Mouse (Mus musculus) hindbrain, postnatal 0 days (tissue): ENCODE results near the gene Hist1h2ad. TPM values are rescaled to one million over a fixed set of nuclear protein-coding genes. Genes with fewer than 3 reads are reported as not detected.
A peak's percentile ranks its signal among the peaks of the same experiment; 100 is the strongest.
"Not testable (repeated sequence)": the region's sequence is repeated elsewhere in the genome, so short reads cannot be mapped to it uniquely, and the experiment has no call there.

ENCODE experiments used
- ATAC-seq: fragments of 200-750 bp; cut with Nextera tagmentation; 2 replicates; pipeline ENCODE4 v1.8.0; 2017; ENCODE audit warnings: mild to moderate bottlenecking, moderate TSS enrichment, moderate library complexity
- DNase-seq: peaks from one replicate; pipeline ENCODE4 v3.0.0-alpha.2; 2015; ENCODE audit warnings: low spot score
- H3K27ac ChIP-seq: fragments of 300-500 bp; sonication (generic); 2 replicates; pipeline ENCODE4 v1.5.1; 2014; ENCODE audit warnings: mild to moderate bottlenecking
- H3K27me3 ChIP-seq: fragments of 300-500 bp; sonication (generic); 2 replicates; pipeline ENCODE4 v1.6.1; 2014; ENCODE audit warnings: low read length, mixed read lengths; ENCODE audit not compliant: insufficient read depth
- H3K36me3 ChIP-seq: fragments of 300-500 bp; sonication (generic); 2 replicates; pipeline ENCODE4 v1.6.1; 2014; ENCODE audit warnings: low read length, mixed read lengths; ENCODE audit not compliant: insufficient read depth
- H3K4me1 ChIP-seq: fragments of 300-500 bp; sonication (generic); 2 replicates; pipeline ENCODE4 v1.6.1; 2014; ENCODE audit warnings: antibody characterized with exemption, low read length, mixed read lengths; ENCODE audit not compliant: insufficient read depth
- H3K4me2 ChIP-seq: fragments of 300-500 bp; sonication (generic); 2 replicates; pipeline ENCODE4 v1.6.1; 2014; ENCODE audit warnings: low read depth, mild to moderate bottlenecking, low read length, moderate library complexity, mixed read lengths
- H3K4me3 ChIP-seq: fragments of 300-500 bp; sonication (generic); 2 replicates; pipeline ENCODE4 v1.5.1; 2014; ENCODE audit warnings: low read length
- H3K9ac ChIP-seq: fragments of 300-500 bp; sonication (generic); replicated peaks from 2 replicates; pipeline ENCODE4 v1.6.1; 2014; ENCODE audit warnings: mild to moderate bottlenecking, low read length, moderate library complexity, mixed read lengths
- H3K9me3 ChIP-seq: fragments of 300-500 bp; sonication (generic); 2 replicates; pipeline ENCODE4 v1.6.1; 2016; ENCODE audit warnings: low read length, mixed read lengths
- CTCF ChIP-seq: IDR thresholded peaks from 2 replicates; pipeline ENCODE4 v1.5.1; 2016; ENCODE audit warnings: antibody characterized with exemption, control low read depth, low read depth
- WGBS: fragments of 180-500 bp; shearing (Covaris S2); extraction: QIAGEN DNeasy Blood & Tissue Kit; methylation state at CpG from one replicate; pipeline ENCODE4 v1.1.7; 2014; 5-methylcytosine and 5-hydroxymethylcytosine counted together
- polyA plus RNA-seq: library from polyadenylated mRNA; unstranded; fragments of >200 nt; fragmentation: Nextera tagmentation; extraction: Ambion mirVana; gene quantifications from 2 replicates; pipeline ENCODE4 v1.2.1, GENCODE M21; 2015
- total RNA-seq: library from RNA; depleted of rRNA; stranded (reverse); fragments of >200 nt; gene quantifications from 2 replicates; pipeline ENCODE4 v1.2.3, GENCODE M21; 2014

Hist1h2ad gene
- total and polyA plus RNA-seq, 2 experiments from 2014 or later, result 636 TPM; not detected in 1

GRCm38 (mm10) chr13:23586940-23587225, 12.7 kb downstream of the Hist1h2ad start:
- Histone ChIP-seq H3K36me3 (no peaks in the 10 kb centered on the region), H3K9ac (peak overlapping the region; percentile 21; the same call in 1 of the 2 replicates), H3K9me3 (no peaks in the 10 kb centered on the region), H3K27ac (peak overlapping the region; percentile 67; the same call in 1 of the 2 replicates), H3K27me3 (no peaks in the 10 kb centered on the region), H3K4me1 (peaks cover 6% of the 10 kb centered on the region; the same call in 1 of the 2 replicates), H3K4me3 (peak overlapping the region; percentile 49), H3K4me2 (peak overlapping the region; percentile 94)
- TF ChIP-seq CTCF, result no peak
- no peak for DNase-seq
- no peak for ATAC-seq
- 0% methylated on average over 1 of the region's 1 CpGs for WGBS

GRCm38 (mm10) chr13:23591206-23591605, 17.0 kb downstream of the Hist1h2ad start:
- Histone ChIP-seq H3K27ac (no peak overlapping the region), H3K4me1 (no peaks in the 10 kb centered on the region), H3K4me2 (no peak overlapping the region), H3K36me3 (no peaks in the 10 kb centered on the region), H3K27me3 (no peaks in the 10 kb centered on the region), H3K9me3 (no peaks in the 10 kb centered on the region), H3K4me3 (no peak overlapping the region), H3K9ac (no peak overlapping the region)
- no peak for DNase-seq
- TF ChIP-seq CTCF, result no peak
- no peak for ATAC-seq
- WGBS, result 95% methylated on average over 7 of the region's 7 CpGs

GRCm38 (mm10) chr13:23591886-23592285, 17.7 kb downstream of the Hist1h2ad start:
- H3K4me3 ChIP-seq, H3K36me3 ChIP-seq, H3K4me2 ChIP-seq, H3K27ac ChIP-seq, H3K9me3 ChIP-seq, H3K9ac ChIP-seq, H3K4me1 ChIP-seq, DNase-seq, H3K27me3 ChIP-seq, ATAC-seq: not testable (repeated sequence)
- 92% methylated on average over 7 of the region's 7 CpGs for WGBS

- no peak overlapping the region for H3K4me3 ChIP-seq
- 63% methylated on average over 7 of the region's 7 CpGs for WGBS
- TF ChIP-seq CTCF, result no peak
- ATAC-seq, result no peak
- DNase-seq, result no peak
- no peaks in the 10 kb centered on the region for H3K36me3 ChIP-seq
- no peaks in the 10 kb centered on the region for H3K27me3 ChIP-seq
- H3K4me1 ChIP-seq, result no peaks in the 10 kb centered on the region
- H3K9ac ChIP-seq, result no peak overlapping the region
- no peaks in the 10 kb centered on the region for H3K9me3 ChIP-seq
- no peak overlapping the region for H3K27ac ChIP-seq
- no peak overlapping the region for H3K4me2 ChIP-seq
Measured at GRCm38 (mm10) chr13:23592614-23593013, 18.4 kb downstream of the Hist1h2ad start.

GRCm38 (mm10) chr13:23593051-23593770, 19.0 kb downstream of the Hist1h2ad start:
- H3K9me3 ChIP-seq, result no peaks in the 10 kb centered on the region
- no peaks in the 10 kb centered on the region for H3K36me3 ChIP-seq
- no peak overlapping the region for H3K9ac ChIP-seq
- H3K4me1 ChIP-seq, result no peaks in the 10 kb centered on the region
- no peak overlapping the region for H3K4me3 ChIP-seq
- WGBS, result 86% methylated on average over 5 of the region's 5 CpGs
- H3K4me2 ChIP-seq, result no peak overlapping the region
- no peaks in the 10 kb centered on the region for H3K27me3 ChIP-seq
- H3K27ac ChIP-seq, result no peak overlapping the region
- TF ChIP-seq CTCF, result no peak
- ATAC-seq, result no peak
- no peak for DNase-seq

GRCm38 (mm10) chr13:23595185-23595584, 21.0 kb downstream of the Hist1h2ad start:
- ATAC-seq, result no peak
- Histone ChIP-seq H3K9me3 (no peaks in the 10 kb centered on the region), H3K4me2 (no peak overlapping the region), H3K9ac (no peak overlapping the region), H3K4me3 (no peak overlapping the region), H3K4me1 (no peaks in the 10 kb centered on the region), H3K36me3 (no peaks in the 10 kb centered on the region), H3K27ac (no peak overlapping the region), H3K27me3 (no peaks in the 10 kb centered on the region)
- TF ChIP-seq CTCF, result no peak
- 78% methylated on average over 2 of the region's 2 CpGs for WGBS
- DNase-seq, result no peak

- Histone ChIP-seq H3K9me3 (no peaks in the 10 kb centered on the region), H3K27me3 (no peaks in the 10 kb centered on the region), H3K4me1 (no peaks in the 10 kb centered on the region), H3K9ac (no peak overlapping the region), H3K36me3 (no peaks in the 10 kb centered on the region), H3K4me3 (no peak overlapping the region), H3K27ac (no peak overlapping the region), H3K4me2 (no peak overlapping the region)
- ATAC-seq (no peak), DNase-seq (no peak)
- WGBS, result 87% methylated on average over 7 of the region's 7 CpGs
- no peak for TF ChIP-seq CTCF
Measured at GRCm38 (mm10) chr13:23595622-23596372, 21.6 kb downstream of the Hist1h2ad start.
